Mouse (Mus musculus): Measurements from ENCODE around the gene Gm21954. TPM values are rescaled to one million over a fixed set of nuclear protein-coding genes. Genes with fewer than 3 reads are reported as not detected.

Gm21954 gene
- total RNA-seq, 2 experiments from 2014 or later = not detected

DNA sequence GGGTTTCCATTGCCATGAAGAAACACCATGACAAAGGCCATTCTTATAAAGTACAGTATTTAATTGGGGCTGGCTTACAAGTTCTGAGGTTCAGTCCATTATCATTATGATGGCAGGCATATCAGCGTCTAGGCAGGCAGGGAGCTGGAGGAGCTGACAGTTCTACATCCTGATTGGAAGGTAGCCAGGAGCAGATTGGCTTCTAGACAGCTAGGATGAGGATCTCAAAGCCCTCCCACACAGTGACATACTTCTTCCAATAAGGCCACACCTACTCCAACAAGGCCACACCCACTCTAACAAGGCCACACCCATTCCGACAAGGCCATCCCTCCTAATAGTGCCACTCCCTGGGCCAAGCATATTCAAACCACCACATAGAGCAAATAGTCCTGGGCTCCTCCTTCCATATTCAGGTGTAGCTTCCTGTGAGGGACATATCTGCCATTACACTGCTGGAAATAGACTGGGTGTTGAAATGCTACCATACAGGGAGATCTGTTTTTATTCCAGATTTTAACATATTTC lies 41.9 kb downstream of the Gm21954 start:
- no peak for DNase-seq
- intact Hi-C loops (cut with DNase I; ENCODE audit: low total_unique reads) = no loop called here

DNA sequence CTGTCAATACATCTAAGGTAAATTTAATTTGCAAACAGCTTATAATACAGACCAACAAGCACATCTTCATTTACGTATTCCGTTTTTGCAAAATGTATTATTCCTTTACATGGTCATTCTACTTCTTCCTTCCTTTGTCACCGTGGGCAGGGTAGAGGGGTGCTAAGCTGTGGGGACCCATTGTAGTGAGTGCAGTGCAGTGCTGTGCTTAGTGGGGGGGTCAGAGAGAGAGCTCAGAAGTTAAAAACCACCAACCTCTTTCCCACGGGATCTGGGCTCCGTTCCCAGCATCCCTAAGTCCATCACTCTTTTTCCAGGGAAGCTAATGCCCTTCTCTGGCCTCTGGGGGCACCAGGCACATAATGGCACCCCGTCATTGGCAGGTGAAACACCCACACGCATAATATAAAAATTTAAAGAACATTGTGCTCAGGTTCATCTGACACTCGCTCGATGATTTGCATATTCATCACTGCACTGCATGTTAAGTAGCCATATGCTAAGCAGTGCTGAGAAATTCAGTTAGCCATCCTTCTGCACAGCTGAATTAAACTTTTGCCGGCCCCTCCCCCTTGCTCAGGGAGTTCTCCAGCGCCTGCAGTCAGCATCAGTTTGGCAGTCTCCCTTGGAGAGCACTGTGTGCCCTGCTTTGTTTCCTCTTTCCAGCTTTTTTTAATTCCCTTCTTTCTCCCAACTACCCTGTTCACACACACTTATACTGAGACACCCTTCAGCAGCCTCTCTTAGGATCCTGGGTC lies 48.2 kb downstream of the Gm21954 start:
- intact Hi-C loops (cut with DNase I; ENCODE audit: low total_unique reads) = no loop called here

DNA sequence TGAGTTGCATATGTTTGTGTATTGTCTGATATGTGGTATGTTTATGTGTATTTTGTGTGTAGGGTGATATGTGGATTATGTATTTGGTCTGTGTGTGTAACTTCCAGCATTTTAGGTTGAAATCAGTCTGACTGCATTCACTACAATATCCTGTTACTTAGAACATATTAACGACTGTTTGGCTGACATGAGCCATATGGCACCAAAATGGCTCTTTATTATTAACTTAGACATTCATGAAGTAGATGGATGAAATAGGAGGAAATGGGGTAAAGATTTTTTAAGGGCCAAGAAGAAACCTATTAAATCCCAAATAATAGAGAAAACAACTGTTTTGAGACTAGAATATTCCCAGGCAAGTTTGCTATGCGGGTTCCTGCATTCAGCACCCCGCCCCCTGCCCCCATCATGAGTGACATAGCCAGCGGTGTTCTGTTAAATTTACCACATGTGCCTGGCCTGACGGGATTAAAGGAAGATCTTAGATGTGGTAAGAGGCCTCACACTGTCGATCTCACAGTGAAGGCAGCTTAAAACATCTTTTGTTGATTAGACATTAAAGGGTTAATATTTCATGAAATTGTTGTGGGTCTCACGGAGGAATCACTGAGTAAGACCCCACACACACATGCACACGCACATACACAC lies 51.5 kb downstream of the Gm21954 start:
- intact Hi-C loops (cut with DNase I; ENCODE audit: low total_unique reads) = no loop called here
- no peak for DNase-seq

More for the DNA sequence above, 48.2 kb downstream of the Gm21954 start:
- DNase-seq = peak; percentile 34

DNA sequence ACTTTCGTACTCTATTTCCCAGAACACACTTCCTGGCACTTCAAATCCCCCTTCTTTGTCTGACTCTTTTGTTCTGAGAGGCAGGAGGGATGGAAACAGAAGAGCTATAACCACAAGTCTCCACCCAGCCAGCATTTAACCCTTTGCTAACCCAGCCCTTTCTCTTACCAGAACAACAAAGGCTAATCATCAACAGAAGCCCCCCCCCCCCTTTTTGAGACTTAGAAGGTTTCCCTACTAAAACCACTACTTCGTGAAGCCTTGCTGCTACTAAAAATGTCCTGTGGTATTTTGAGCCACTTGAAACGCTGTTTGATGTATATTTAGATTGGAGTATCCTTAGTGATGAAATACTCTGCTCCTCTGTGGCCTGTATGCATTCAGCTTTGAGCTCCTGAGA lies 52.7 kb downstream of the Gm21954 start:
- intact Hi-C loops (cut with DNase I; ENCODE audit: low total_unique reads) = no loop called here
- DNase-seq = no peak

DNA sequence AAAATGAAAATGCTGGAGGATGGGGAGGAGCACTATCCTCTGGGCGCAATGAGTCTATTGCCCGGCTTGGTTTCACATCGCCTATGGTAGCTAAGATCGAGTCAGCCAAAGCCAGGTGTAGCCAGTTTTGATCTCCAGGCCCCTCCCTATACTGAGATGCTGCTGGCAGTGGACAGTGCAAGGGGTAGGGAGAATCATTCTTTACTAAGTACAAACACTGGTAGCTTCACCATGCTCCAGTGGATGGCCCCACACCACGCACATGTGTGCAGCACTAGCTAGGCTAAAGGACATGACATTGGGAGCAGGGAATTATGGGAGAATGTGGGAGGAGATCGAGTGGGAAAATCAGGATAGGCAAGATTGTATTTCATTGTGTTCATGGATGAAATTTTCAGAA lies 53.2 kb downstream of the Gm21954 start:
- intact Hi-C loops (cut with DNase I; ENCODE audit: low total_unique reads) = no loop called here
- no peak for DNase-seq

DNA sequence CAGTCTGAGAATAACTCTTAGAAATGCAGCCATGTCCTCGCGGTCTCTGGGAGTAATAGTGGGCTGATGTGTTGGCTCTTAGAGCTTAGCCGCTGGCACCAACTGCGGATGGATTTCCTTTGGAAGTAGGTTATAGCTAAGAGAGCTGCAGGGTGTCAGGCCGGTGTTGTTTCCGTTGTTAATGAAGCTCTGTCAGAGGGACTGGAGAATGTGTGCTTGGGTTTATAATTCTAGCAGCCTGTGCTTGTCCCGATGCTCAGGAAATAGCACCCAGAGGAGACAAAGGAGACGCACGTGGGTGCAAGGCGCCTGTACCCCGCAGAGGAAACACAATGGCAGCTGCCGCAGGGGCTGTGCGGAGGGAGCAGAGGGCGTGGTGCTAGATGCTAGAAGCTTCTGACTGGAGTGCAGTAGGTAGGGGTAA lies 56.5 kb downstream of the Gm21954 start:
- intact Hi-C loops (cut with DNase I; ENCODE audit: low total_unique reads) = no loop called here
- DNase-seq = no peak

Other genes starting within 250 kb of the Gm21954 start
- gene Dclk1, start 229.8 kb downstream of the Gm21954 start, total RNA-seq (2021) = 10 to 100 TPM in 1 of 2 experiments, 1 to 10 TPM in 1; 9.2 to 11.1 TPM

Measured in gastrocnemius, postnatal 14 days (tissue).